Mouse (Mus musculus) left cerebral cortex, postnatal 36 days (tissue): ENCODE results near the gene Tppp. TPM values are rescaled to one million over a fixed set of nuclear protein-coding genes. Genes with fewer than 3 reads are reported as not detected.

Source experiments
- DNase-seq, 2 experiments: peaks; one replicate each; pipeline ENCODE4 v3.0.0; 2021 to 2022; ENCODE audit warnings: low spot score in 2 of 2, mixed read lengths in 1 of 2
- intact Hi-C: fragments of 180-260 bp; cut with DNase I; formaldehyde crosslinking; loops from one replicate; pipeline ENCODE4 v1.15.1; 2025
- total RNA-seq, 2 experiments: library from RNA; stranded (reverse); gene quantifications; 2 replicates each; pipeline ENCODE4 v1.2.3; 2021

Gene Tppp
- total RNA-seq, 2 experiments from 2014 or later = 340 to 404 TPM

- DNase-seq = no peak
- intact Hi-C loops = no loop called here
These were observed 64.2 kb downstream of the Tppp start for GRCm38 (mm10) chr13:74073369-74073768.

Other genes starting within 250 kb of the Tppp start
- 1 to 10 TPM; 2.4 to 3.2 TPM for gene Nkd2, start 161.8 kb upstream of the Tppp start, total RNA-seq
- 1 to 10 TPM; 1.3 to 1.4 TPM for gene Trip13, start 71.6 kb upstream of the Tppp start, total RNA-seq
- 10 to 100 TPM; 71.1 to 83.8 TPM for gene Brd9, start 71.6 kb upstream of the Tppp start, total RNA-seq
- not detected for gene Zdhhc11, start 45.6 kb upstream of the Tppp start, total RNA-seq
- gene Cep72, start 52.9 kb downstream of the Tppp start, total RNA-seq = 1 to 10 TPM; 1.6 to 2.2 TPM
- gene Slc9a3, start 112.0 kb downstream of the Tppp start, total RNA-seq = 1 to 10 TPM; 1.4 to 2.4 TPM
- 10 to 100 TPM; 72.1 to 82.8 TPM for gene Exoc3, start 199.3 kb downstream of the Tppp start, total RNA-seq